Mouse (Mus musculus): ENCODE measurements around the gene Timmdc1. TPM values are rescaled to one million over a fixed set of nuclear protein-coding genes. Genes with fewer than 3 reads are reported as not detected.
"Not testable (repeated sequence)": the region's sequence is repeated elsewhere in the genome, so short reads cannot be mapped to it uniquely, and the experiment has no call there.

The Timmdc1 gene
- polyA plus RNA-seq, 1 experiment = 16.4 TPM

GRCm38 (mm10) chr16:38502469-38502868, 20.0 kb downstream of the Timmdc1 start:
- DNase-seq (ENCODE audit: extremely low spot score in 1 of 2, low spot score in 1 of 2) = no peak

GRCm38 (mm10) chr16:38496604-38497140, 25.8 kb downstream of the Timmdc1 start:
- no peak for DNase-seq (ENCODE audit: extremely low spot score in 1 of 2, low spot score in 1 of 2)

GRCm38 (mm10) chr16:38493890-38494289, 28.6 kb downstream of the Timmdc1 start:
- DNase-seq (ENCODE audit: extremely low spot score in 1 of 2, low spot score in 1 of 2) = peak in 1 of 2 experiments; percentile 32

- DNase-seq (ENCODE audit: extremely low spot score in 1 of 2, low spot score in 1 of 2) = no peak
Measured at GRCm38 (mm10) chr16:38492551-38492950, 29.9 kb downstream of the Timmdc1 start.

GRCm38 (mm10) chr16:38483582-38484309, 38.7 kb downstream of the Timmdc1 start:
- no peak for DNase-seq (ENCODE audit: extremely low spot score in 1 of 2, low spot score in 1 of 2)

- DNase-seq (ENCODE audit: extremely low spot score in 1 of 2, low spot score in 1 of 2) = peak in 1 of 2 experiments; percentile 28
Measured at GRCm38 (mm10) chr16:38482780-38483562, 39.5 kb downstream of the Timmdc1 start.

GRCm38 (mm10) chr16:38481327-38481726, 41.1 kb downstream of the Timmdc1 start:
- no peak for DNase-seq (ENCODE audit: extremely low spot score in 1 of 2, low spot score in 1 of 2)

- DNase-seq (ENCODE audit: extremely low spot score in 1 of 2, low spot score in 1 of 2) = no peak
Measured at GRCm38 (mm10) chr16:38478296-38478695, 44.2 kb downstream of the Timmdc1 start.

- not testable (repeated sequence) for DNase-seq (ENCODE audit: extremely low spot score in 1 of 2, low spot score in 1 of 2)
Measured at GRCm38 (mm10) chr16:38477241-38477608, 45.2 kb downstream of the Timmdc1 start.

GRCm38 (mm10) chr16:38476312-38477240, 45.9 kb downstream of the Timmdc1 start:
- DNase-seq (ENCODE audit: extremely low spot score in 1 of 2, low spot score in 1 of 2) = peak in 1 of 2 experiments; percentile 47

- DNase-seq (ENCODE audit: extremely low spot score in 1 of 2, low spot score in 1 of 2) = no peak
Measured at GRCm38 (mm10) chr16:38475681-38476311, 46.7 kb downstream of the Timmdc1 start.

GRCm38 (mm10) chr16:38474677-38475286, 47.7 kb downstream of the Timmdc1 start:
- DNase-seq (ENCODE audit: extremely low spot score in 1 of 2, low spot score in 1 of 2) = no peak

GRCm38 (mm10) chr16:38473661-38474060, 48.8 kb downstream of the Timmdc1 start:
- no peak for DNase-seq (ENCODE audit: extremely low spot score in 1 of 2, low spot score in 1 of 2)

GRCm38 (mm10) chr16:38472507-38472873, 50.0 kb downstream of the Timmdc1 start:
- DNase-seq (ENCODE audit: extremely low spot score in 1 of 2, low spot score in 1 of 2) = no peak

GRCm38 (mm10) chr16:38471697-38472506, 50.6 kb downstream of the Timmdc1 start:
- DNase-seq (ENCODE audit: extremely low spot score in 1 of 2, low spot score in 1 of 2) = no peak

- DNase-seq (ENCODE audit: extremely low spot score in 1 of 2, low spot score in 1 of 2) = no peak
Measured at GRCm38 (mm10) chr16:38469437-38469836, 53.0 kb downstream of the Timmdc1 start.

- DNase-seq (ENCODE audit: extremely low spot score in 1 of 2, low spot score in 1 of 2) = no peak
Measured at GRCm38 (mm10) chr16:38468706-38469018, 53.8 kb downstream of the Timmdc1 start.

- no peak for DNase-seq (ENCODE audit: extremely low spot score in 1 of 2, low spot score in 1 of 2)
Measured at GRCm38 (mm10) chr16:38467917-38468705, 54.4 kb downstream of the Timmdc1 start.

Measured in frontal cortex, adult 2 months (tissue).